Mouse (Mus musculus): ENCODE data around the gene Sez6l2.

Sez6l2 gene

GRCm38 (mm10) chr7:127009307-127010085, 59.1 kb downstream of the Sez6l2 start:
- DNase-seq: peak; percentile 68

GRCm38 (mm10) chr7:127011051-127011450, 60.7 kb downstream of the Sez6l2 start:
- no peak for DNase-seq

GRCm38 (mm10) chr7:127011717-127012116, 61.4 kb downstream of the Sez6l2 start:
- no peak for DNase-seq

GRCm38 (mm10) chr7:127012374-127012773, 62.0 kb downstream of the Sez6l2 start:
- DNase-seq: no peak

GRCm38 (mm10) chr7:127012845-127013244, 62.5 kb downstream of the Sez6l2 start:
- DNase-seq: no peak

- DNase-seq: no peak
Measured at GRCm38 (mm10) chr7:127013385-127013784, 63.0 kb downstream of the Sez6l2 start.

GRCm38 (mm10) chr7:127014320-127014719, 64.0 kb downstream of the Sez6l2 start, which contains the start of gene Mvp:
Gene Mvp (minus strand): TSS chr7:127014621.
- DNase-seq: peak; percentile 66

GRCm38 (mm10) chr7:127014993-127015392, 64.6 kb downstream of the Sez6l2 start:
- no peak for DNase-seq

GRCm38 (mm10) chr7:127016081-127016480, 65.7 kb downstream of the Sez6l2 start:
- DNase-seq: peak; percentile 61

- DNase-seq: no peak
Measured at GRCm38 (mm10) chr7:127016481-127016485, 65.9 kb downstream of the Sez6l2 start, which contains the start of gene Pagr1b. Gene Pagr1b (minus strand): TSS chr7:127016484.

- DNase-seq: peak; percentile 71
Measured at GRCm38 (mm10) chr7:127016486-127016938, 66.1 kb downstream of the Sez6l2 start.

- peak; percentile 97 for DNase-seq
Measured at GRCm38 (mm10) chr7:127016971-127017949, 66.9 kb downstream of the Sez6l2 start, which contains the start of gene Pagr1a. Gene Pagr1a (minus strand): TSS chr7:127017352.

- DNase-seq: no peak
Measured at GRCm38 (mm10) chr7:127017950-127018345, 67.6 kb downstream of the Sez6l2 start.

- peak; percentile 52 for DNase-seq
Measured at GRCm38 (mm10) chr7:127018416-127019305, 68.3 kb downstream of the Sez6l2 start.

GRCm38 (mm10) chr7:127019306-127019960, 69.1 kb downstream of the Sez6l2 start:
- peak; percentile 47 for DNase-seq

- DNase-seq: peak; percentile 53
Measured at GRCm38 (mm10) chr7:127020031-127020430, 69.7 kb downstream of the Sez6l2 start.
